ENCODE assay signal across 19 mouse cellular contexts in genomic region chr2:135738950-135739349, GRCm38 (mm10).
DNase-seq lines count a peak whose midpoint lies in the region; ATAC-seq lines count a peak whose summit lies in the region.
"Had no signal": no experiment of that assay in that cellular context is flagged by ENCODE, and none has a peak within 500 bp of the region (broad histone marks: within the 10 kb centered on the region; RNA-seq: fewer than 3 reads in every experiment).

No protein-coding gene starts in this region.

- DNase-seq in heart, adult 11 months: peak; percentile 57
- no peak for DNase-seq in heart, postnatal 4 days
- DNase-seq in cerebellum, postnatal 14 days: no peak
- DNase-seq in adrenal gland, postnatal 14 days: no peak
- no peak for DNase-seq in cerebellum, postnatal 10 days
- DNase-seq: adrenal gland, adult 2 months; adrenal gland, postnatal 10 days; adrenal gland, postnatal 36 days; cerebellum, adult 11 months; cerebellum, adult 18-20 months; cerebellum, adult 8-10 months; cerebellum, adult 9-11 months; cerebellum, postnatal 36 days; embryo, embryonic 11 days had no signal

- peak; percentile 23 for ATAC-seq in activated CD4-positive, CD25-positive, alpha-beta regulatory T cell, adult 4 months
- ATAC-seq in inflammation-experienced regulatory T-cells, adult 6 months: peak; percentile 69
- ATAC-seq: forebrain, embryonic 14.5 days; forebrain, embryonic 16.5 days; Patski had no signal
